Mouse (Mus musculus) c-Kit-positive CD71-positive TER-119-negative erythroid progenitor cells, embryonic 14.5 days (primary cell): ENCODE measurements around the gene Cyp4f37.

Experiments used
- DNase-seq: peaks from one replicate; pipeline ENCODE4 v3.0.0-alpha.2; 2013; ENCODE audit warnings: low read depth

Gene Cyp4f37

DNA sequence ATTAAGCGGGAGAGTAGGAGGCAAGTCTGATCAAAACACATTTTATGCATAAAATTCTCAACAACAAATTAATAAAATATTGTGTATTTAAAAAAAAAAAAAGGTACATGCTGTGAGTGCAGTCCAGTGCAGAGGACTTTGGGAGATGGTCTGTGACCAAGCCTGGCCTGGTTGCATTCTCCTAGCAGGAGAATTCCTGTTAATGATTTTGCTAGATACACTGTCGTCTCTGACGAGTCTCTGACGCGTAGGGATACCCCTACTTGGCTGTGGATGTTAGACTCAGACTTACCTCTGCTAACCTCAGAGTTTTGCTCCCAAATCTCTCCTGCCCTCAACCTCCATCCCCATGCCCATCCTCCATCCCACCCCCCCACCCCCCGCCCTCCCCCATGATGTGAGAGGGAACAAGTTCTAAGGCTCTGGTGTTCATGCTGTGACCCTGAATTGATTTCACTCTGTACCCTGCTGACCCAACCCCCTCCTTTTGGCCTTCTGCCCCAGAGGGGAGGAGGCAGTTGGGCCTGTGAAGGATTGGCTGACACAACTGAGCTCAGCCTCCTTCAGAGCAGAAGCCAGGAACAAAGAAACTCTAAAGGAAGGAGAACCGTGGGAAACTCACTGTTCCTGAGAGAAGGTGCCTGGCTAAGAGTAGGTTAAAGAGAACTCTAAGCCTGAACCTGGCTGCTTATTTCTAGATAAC is 64.1 kb downstream of the Cyp4f37 start, which contains the start of gene Cyp4f15:
Cyp4f15 (plus strand) TSS at position 580 of the 703 bp plus-strand sequence.
- DNase-seq: no peak
